Comparison of ENCODE assay signal across 27 mouse cellular contexts in the genomic region with DNA sequence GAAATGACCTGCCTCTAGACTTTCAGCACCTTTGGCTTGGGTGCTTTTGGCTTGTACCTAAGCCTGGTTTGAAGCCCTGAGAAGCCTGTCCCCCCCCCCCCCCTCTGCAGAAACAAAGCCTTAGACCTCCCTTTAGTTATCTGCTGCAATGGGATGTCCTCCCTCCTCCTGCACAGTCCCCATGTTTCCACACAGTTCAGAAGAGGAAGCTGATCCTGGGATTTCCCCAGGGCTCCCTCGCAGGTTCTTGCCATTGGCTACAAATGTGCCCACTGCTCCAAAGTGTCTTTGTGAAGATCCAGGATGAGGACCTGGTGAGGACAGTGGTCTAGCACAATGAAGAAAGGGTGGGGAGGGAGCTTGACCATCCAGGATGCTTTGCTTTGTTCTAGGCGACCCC. TPM values are rescaled to one million over a fixed set of nuclear protein-coding genes. Genes with fewer than 3 reads are reported as not detected.
DNase-seq lines count a peak whose midpoint lies in the region; ATAC-seq and TF ChIP-seq lines count a peak whose summit lies in the region.
"Had no signal": no experiment of that assay in that cellular context is flagged by ENCODE, and none has a peak within 500 bp of the region (broad histone marks: within the 10 kb centered on the region; RNA-seq: fewer than 3 reads in every experiment).

No protein-coding gene starts in this region.

- peak overlapping the region; percentile 31; the same call in 1 of the 2 replicates for H3K27ac ChIP-seq in heart, embryonic 10.5 days
- H3K27ac ChIP-seq in lung, postnatal 0 days (ENCODE audit: low read length) = no peak overlapping the region
- no peak overlapping the region for H3K27ac ChIP-seq in stomach, postnatal 0 days (replicated peaks)
- H3K27ac ChIP-seq: embryonic facial prominence, embryonic 12.5 days; forebrain, embryonic 13.5 days; hindbrain, embryonic 15.5 days; kidney, embryonic 15.5 days; limb, embryonic 12.5 days; macrophage; midbrain, embryonic 10.5 days; neural tube, embryonic 13.5 days had no signal

- 63% methylated on average over 2 of the region's 2 CpGs for WGBS in heart, embryonic 10.5 days
- WGBS in lung, postnatal 0 days = 50% methylated on average over 2 of the region's 2 CpGs
- WGBS in stomach, postnatal 0 days = 53% methylated on average over 2 of the region's 2 CpGs

- no peak overlapping the region for H3K9ac ChIP-seq in lung, postnatal 0 days (replicated peaks; ENCODE audit: low read depth)
- H3K9ac ChIP-seq in stomach, postnatal 0 days (ENCODE audit: low read length) = no peak overlapping the region
- H3K9ac ChIP-seq: embryonic facial prominence, embryonic 12.5 days; forebrain, embryonic 13.5 days; heart, embryonic 12.5 days; hindbrain, embryonic 15.5 days; kidney, embryonic 15.5 days; limb, embryonic 12.5 days; neural tube, embryonic 13.5 days had no signal

- H3K4me3 ChIP-seq in heart, embryonic 10.5 days = no peak overlapping the region
- no peak overlapping the region for H3K4me3 ChIP-seq in lung, postnatal 0 days (ENCODE audit: low read depth, low read length)
- H3K4me3 ChIP-seq in stomach, postnatal 0 days (ENCODE audit: low read depth, low read length) = no peak overlapping the region
- H3K4me3 ChIP-seq: embryonic facial prominence, embryonic 12.5 days; forebrain, embryonic 13.5 days; heart, embryonic 12.5 days; hindbrain, embryonic 15.5 days; kidney, embryonic 15.5 days; limb, embryonic 12.5 days; midbrain, embryonic 10.5 days; myocyte; neural tube, embryonic 13.5 days had no signal

- no peaks in the 10 kb centered on the region for H3K9me3 ChIP-seq in heart, embryonic 10.5 days
- no peaks in the 10 kb centered on the region for H3K9me3 ChIP-seq in lung, postnatal 0 days (ENCODE audit: low read length)
- H3K9me3 ChIP-seq in stomach, postnatal 0 days (ENCODE audit: control insufficient read depth, low read length) = no peaks in the 10 kb centered on the region
- H3K9me3 ChIP-seq: embryonic facial prominence, embryonic 12.5 days; forebrain, embryonic 13.5 days; heart, embryonic 12.5 days; hindbrain, embryonic 15.5 days; kidney, embryonic 15.5 days; limb, embryonic 12.5 days; midbrain, embryonic 10.5 days; neural tube, embryonic 13.5 days had no signal

- no peak for ATAC-seq in lung, postnatal 0 days
- peak; percentile 23; the same call in 1 of the 2 replicates for ATAC-seq in megakaryocyte, adult 5-6 weeks (ENCODE audit: poor library complexity, severe bottlenecking)
- no peak for ATAC-seq in stomach, postnatal 0 days (ENCODE audit: low FRiP score, low TSS enrichment)
- ATAC-seq: CD4-positive, CD25-positive, alpha-beta regulatory T cell, adult 4 months; forebrain, embryonic 13.5 days had no signal

- no peaks in the 10 kb centered on the region for H3K36me3 ChIP-seq in heart, embryonic 10.5 days
- H3K36me3 ChIP-seq in lung, postnatal 0 days (ENCODE audit: insufficient read depth, low read length) = no peaks in the 10 kb centered on the region
- no peaks in the 10 kb centered on the region for H3K36me3 ChIP-seq in stomach, postnatal 0 days (ENCODE audit: control insufficient read depth, insufficient read depth, low read length)
- H3K36me3 ChIP-seq: embryonic facial prominence, embryonic 12.5 days; heart, embryonic 12.5 days; hindbrain, embryonic 15.5 days; kidney, embryonic 15.5 days; limb, embryonic 12.5 days; midbrain, embryonic 10.5 days; neural tube, embryonic 13.5 days had no signal

- TF ChIP-seq CTCF in lung, postnatal 0 days (IDR thresholded peaks at IDR 0.05) = no peak
- TF ChIP-seq CTCF in stomach, postnatal 0 days (IDR thresholded peaks at IDR 0.05; ENCODE audit: low read depth) = no peak

- DNase-seq in heart, embryonic 10.5 days (ENCODE audit: low spot score) = no peak
- no peak for DNase-seq in heart, postnatal 4 days
- no peak for DNase-seq in lung, postnatal 0 days (ENCODE audit: low spot score)
- no peak for DNase-seq in lung, postnatal 36 days
- no peak for DNase-seq in stomach, postnatal 0 days (ENCODE audit: low spot score)
- no peak for DNase-seq in right cerebral cortex, adult 18-20 months
- DNase-seq: adrenal gland, adult 8-10 months; cerebellum, adult 8-10 months; cerebellum, postnatal 25 days; gastrocnemius, postnatal 14 days; heart, adult 11 months; kidney, adult 18-20 months; kidney, postnatal 25 days; thymus, adult 2 months; thymus, postnatal 36 days had no signal

- peaks cover 15% of the 10 kb centered on the region for H3K27me3 ChIP-seq in heart, embryonic 10.5 days (ENCODE audit: insufficient read depth, poor library complexity, severe bottlenecking)
- no peaks in the 10 kb centered on the region for H3K27me3 ChIP-seq in lung, postnatal 0 days (replicated peaks; ENCODE audit: insufficient read depth, low read length)
- no peaks in the 10 kb centered on the region for H3K27me3 ChIP-seq in stomach, postnatal 0 days (ENCODE audit: control insufficient read depth, insufficient read depth, low read length)
- H3K27me3 ChIP-seq: embryonic facial prominence, embryonic 12.5 days; forebrain, embryonic 13.5 days; heart, embryonic 12.5 days; hindbrain, embryonic 15.5 days; kidney, embryonic 15.5 days; neural tube, embryonic 13.5 days had no signal

- TF ChIP-seq EP300 in lung, postnatal 0 days (IDR thresholded peaks at IDR 0.05) = no peak
- TF ChIP-seq EP300 in stomach, postnatal 0 days (optimal IDR thresholded peaks at IDR 0.05) = no peak

- peaks cover 8% of the 10 kb centered on the region; the same call in 1 of the 2 replicates for H3K4me1 ChIP-seq in heart, embryonic 10.5 days
- no peaks in the 10 kb centered on the region for H3K4me1 ChIP-seq in lung, postnatal 0 days (ENCODE audit: insufficient read depth, low read depth, low read length)
- no peaks in the 10 kb centered on the region for H3K4me1 ChIP-seq in stomach, postnatal 0 days (replicated peaks; ENCODE audit: control insufficient read depth, insufficient read depth)
- H3K4me1 ChIP-seq: embryonic facial prominence, embryonic 12.5 days; hindbrain, embryonic 15.5 days had no signal

- H3K4me2 ChIP-seq in lung, postnatal 0 days (replicated peaks; ENCODE audit: low read depth, low read length) = 0 out of 2 replicates have a peak overlapping the region, but pooled peaks have one; percentile 49
- peak overlapping the region; percentile 45; the same call in 1 of the 2 replicates for H3K4me2 ChIP-seq in stomach, postnatal 0 days (replicated peaks; ENCODE audit: low read depth)
- H3K4me2 ChIP-seq: embryonic facial prominence, embryonic 12.5 days; forebrain, embryonic 13.5 days; heart, embryonic 12.5 days; hindbrain, embryonic 15.5 days; kidney, embryonic 15.5 days; limb, embryonic 12.5 days; neural tube, embryonic 13.5 days had no signal

RNA-seq across cellular contexts. Expression of a gene that starts 30.1 kb away (rescaled TPM):
- polyA plus RNA-seq in heart, embryonic 10.5 days (2016; fragmentation: Nextera tagmentation; extraction: Ambion mirVana) = 36.1 and 44.0 TPM in 2 replicates
- 10 to 100 TPM; 51.9 to 62.0 TPM for total RNA-seq in heart, postnatal 4 days (2021)
- polyA plus RNA-seq in lung, postnatal 0 days (2015; fragmentation: Nextera tagmentation; extraction: Ambion mirVana) = 185 and 216 TPM in 2 replicates
- 31.0 and 35.4 TPM in 2 replicates for total RNA-seq in megakaryocyte, adult 5-6 weeks (2015)
- total RNA-seq in megakaryocyte, adult 5-6 weeks (2017) = 40.3 and 46.3 TPM in 2 replicates
- polyA plus RNA-seq in stomach, postnatal 0 days (2015; fragmentation: Nextera tagmentation; extraction: Ambion mirVana) = 20.8 and 27.4 TPM in 2 replicates

RNA-seq across cellular contexts. Expression of a gene that starts 39.2 kb away (rescaled TPM):
- polyA plus RNA-seq in heart, embryonic 10.5 days (2016; fragmentation: Nextera tagmentation; extraction: Ambion mirVana) = 1.0 and 2.2 TPM in 2 replicates
- total RNA-seq in heart, postnatal 4 days (2021) = 1 to 10 TPM; 1.0 to 1.5 TPM
- polyA plus RNA-seq in lung, postnatal 0 days (2015; fragmentation: Nextera tagmentation; extraction: Ambion mirVana) = 184 and 200 TPM in 2 replicates
- total RNA-seq in megakaryocyte, adult 5-6 weeks (2015) = 77.6 and 78.5 TPM in 2 replicates
- 36.9 and 44.9 TPM in 2 replicates for total RNA-seq in megakaryocyte, adult 5-6 weeks (2017)
- polyA plus RNA-seq in stomach, postnatal 0 days (2015; fragmentation: Nextera tagmentation; extraction: Ambion mirVana) = 2.8 and 3.0 TPM in 2 replicates
- polyA plus RNA-seq: neural tube, embryonic 13.5 days had no signal

Comparison
In these comparisons a context has a peak if more than half of its experiments do, and no peak if none do; other contexts are left out.
1. RNA of a gene that starts 39.2 kb away (polyA plus RNA-seq): 184 to 200 TPM in lung, postnatal 0 days; 2.8 to 3.0 TPM in stomach, postnatal 0 days and 1.0 to 2.2 TPM in heart, embryonic 10.5 days; every median in the first group is over 10 times any median in the second.